Mouse (Mus musculus) Muller cell, postnatal 12 days (primary cell): ENCODE measurements around the gene Olfr298.

Source experiments
- DNase-seq: peaks from one replicate; pipeline ENCODE4 v3.0.0-alpha.2; 2015; ENCODE audit errors: inconsistent ontology term

Gene Olfr298

DNA sequence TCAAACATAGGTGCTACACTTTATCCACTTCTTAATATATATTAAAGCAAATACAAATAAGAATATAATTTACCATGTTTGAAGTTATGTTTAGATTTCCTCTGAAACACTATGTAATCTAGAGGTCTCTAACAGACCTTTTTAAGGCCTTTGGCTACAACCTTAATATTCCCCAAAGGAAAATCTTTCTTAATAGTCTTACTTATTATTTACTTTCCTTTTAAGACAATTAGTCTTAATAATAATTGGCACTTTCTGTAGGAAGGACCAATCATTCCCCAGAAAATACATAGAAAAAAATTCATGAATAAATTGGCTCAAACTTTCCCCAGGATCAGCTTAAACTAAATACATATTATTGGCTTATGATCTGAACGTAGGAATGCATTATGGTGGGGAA, at the start of gene Olfr298:
Gene Olfr298, minus strand, starts transcription at position 101 of the 400 bp plus-strand sequence.
- DNase-seq, result no peak

- no peak for DNase-seq
These were observed 27.4 kb upstream of the Olfr298 start, which contains the start of gene Olfr297 for GRCm38 (mm10) chr7:86519668-86520067. TSS of gene Olfr297 (plus strand) at chr7:86519968.

DNA sequence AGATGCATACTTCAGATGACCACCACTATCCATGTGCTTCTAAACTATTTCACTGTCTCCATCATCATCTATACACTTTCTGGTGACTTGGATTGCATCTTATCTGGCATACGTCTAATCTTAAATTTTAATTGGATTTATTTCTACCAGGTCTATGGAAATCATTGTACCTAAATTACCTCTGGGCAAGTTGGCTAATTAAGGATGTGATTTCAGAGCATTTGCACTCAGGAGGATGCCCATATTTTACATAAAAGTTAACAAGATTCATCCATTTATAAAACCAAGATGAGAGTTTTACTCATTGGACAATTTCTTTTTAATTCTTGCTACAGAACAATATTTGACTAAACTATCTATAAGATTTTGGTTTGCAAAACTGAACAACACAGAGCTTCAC, 32.7 kb downstream of the Olfr298 start, which contains the start of gene Olfr299:
Gene Olfr299, plus strand, starts transcription at position 301 of the 400 bp plus-strand sequence.
- DNase-seq, result no peak
